Mouse (Mus musculus): ENCODE measurements around the gene Naa30. TPM values are rescaled to one million over a fixed set of nuclear protein-coding genes. Genes with fewer than 3 reads are reported as not detected.

Naa30 gene
- 13.0 and 13.8 TPM in 2 replicates for polyA plus RNA-seq (2015; fragmentation: Nextera tagmentation; extraction: Ambion mirVana)

- Histone ChIP-seq H3K9ac (peak within 1 kb of the TSS; percentile 97), H3K27me3 (no peaks in the 10 kb centered on the region), H3K9me3 (no peaks in the 10 kb centered on the region), H3K36me3 (0 out of 2 replicates have a peak, but pooled peaks cover 2% of the 10 kb centered on the region), H3K4me2 (peak within 1 kb of the TSS; percentile 81), H3K4me1 (replicated peaks) (peaks cover 26% of the 10 kb centered on the region), H3K27ac (peak within 1 kb of the TSS; percentile 92), H3K4me3 (peak within 1 kb of the TSS; percentile 98)
- peak; percentile 94 for ATAC-seq (ENCODE audit: low FRiP score)
- WGBS = under 1% methylated on average over 51 of the region's 86 CpGs
Observed at GRCm38 (mm10) chr14:49171867-49172581, at the start of gene Naa30. TSS of gene Naa30 (plus strand) at chr14:49172226.

- peak overlapping the region; percentile 48 for H3K4me2 ChIP-seq
- peak overlapping the region; percentile 46 for H3K9ac ChIP-seq
- H3K9me3 ChIP-seq = no peaks in the 10 kb centered on the region
- ATAC-seq (ENCODE audit: low FRiP score) = peak; percentile 52; the same call in 1 of the 2 replicates
- peaks cover 9% of the 10 kb centered on the region for H3K4me1 ChIP-seq (replicated peaks)
- WGBS = 38% methylated on average over 23 of the region's 23 CpGs
- H3K27me3 ChIP-seq = no peaks in the 10 kb centered on the region
- H3K4me3 ChIP-seq = peak overlapping the region; percentile 24
- no peaks in the 10 kb centered on the region for H3K36me3 ChIP-seq
- H3K27ac ChIP-seq = peak overlapping the region; percentile 44; the same call in 1 of the 2 replicates
Observed at GRCm38 (mm10) chr14:49127162-49127779, 44.8 kb upstream of the Naa30 start.

GRCm38 (mm10) chr14:49128544-49129263 lies 43.3 kb upstream of the Naa30 start:
- H3K9ac ChIP-seq = no peak overlapping the region
- no peak overlapping the region for H3K4me3 ChIP-seq
- H3K4me1 ChIP-seq (replicated peaks) = peaks cover 9% of the 10 kb centered on the region
- no peaks in the 10 kb centered on the region for H3K27me3 ChIP-seq
- H3K36me3 ChIP-seq = no peaks in the 10 kb centered on the region
- WGBS = 37% methylated on average over 10 of the region's 10 CpGs
- no peak overlapping the region for H3K4me2 ChIP-seq
- H3K27ac ChIP-seq = no peak overlapping the region
- H3K9me3 ChIP-seq = no peaks in the 10 kb centered on the region
- no peak for ATAC-seq (ENCODE audit: low FRiP score)

- WGBS = 90% methylated on average over 3 of the region's 3 CpGs
- no peak for ATAC-seq (ENCODE audit: low FRiP score)
Observed at GRCm38 (mm10) chr14:49132391-49132790, 39.6 kb upstream of the Naa30 start.

GRCm38 (mm10) chr14:49138171-49138570 lies 33.9 kb upstream of the Naa30 start:
- no peaks in the 10 kb centered on the region for H3K36me3 ChIP-seq
- no peaks in the 10 kb centered on the region for H3K9me3 ChIP-seq
- H3K9ac ChIP-seq = no peak overlapping the region
- H3K4me3 ChIP-seq = no peak overlapping the region
- no peak overlapping the region for H3K4me2 ChIP-seq
- no peaks in the 10 kb centered on the region for H3K4me1 ChIP-seq (replicated peaks)
- H3K27me3 ChIP-seq = no peaks in the 10 kb centered on the region
- 83% methylated on average over 1 of the region's 1 CpGs for WGBS
- no peak overlapping the region for H3K27ac ChIP-seq
- ATAC-seq (ENCODE audit: low FRiP score) = no peak

More at GRCm38 (mm10) chr14:49132391-49132790, 39.6 kb upstream of the Naa30 start:
- no peaks in the 10 kb centered on the region for H3K27me3 ChIP-seq
- H3K4me1 ChIP-seq (replicated peaks) = peaks cover 4% of the 10 kb centered on the region
- no peak overlapping the region for H3K4me2 ChIP-seq
- no peak overlapping the region for H3K4me3 ChIP-seq
- no peak overlapping the region for H3K9ac ChIP-seq
- H3K36me3 ChIP-seq = no peaks in the 10 kb centered on the region
- H3K27ac ChIP-seq = no peak overlapping the region
- H3K9me3 ChIP-seq = no peaks in the 10 kb centered on the region

GRCm38 (mm10) chr14:49140756-49141155 lies 31.3 kb upstream of the Naa30 start:
- ATAC-seq (ENCODE audit: low FRiP score) = no peak
- H3K9me3 ChIP-seq = no peaks in the 10 kb centered on the region
- no peaks in the 10 kb centered on the region for H3K27me3 ChIP-seq
- H3K4me2 ChIP-seq = no peak overlapping the region
- no peak overlapping the region for H3K9ac ChIP-seq
- H3K27ac ChIP-seq = no peak overlapping the region
- WGBS = 95% methylated on average over 7 of the region's 7 CpGs
- H3K4me3 ChIP-seq = no peak overlapping the region
- H3K36me3 ChIP-seq = no peaks in the 10 kb centered on the region
- no peaks in the 10 kb centered on the region for H3K4me1 ChIP-seq (replicated peaks)

- ATAC-seq (ENCODE audit: low FRiP score) = no peak
- H3K27ac ChIP-seq = no peak overlapping the region
- WGBS = 39% methylated on average over 7 of the region's 7 CpGs
- H3K9ac ChIP-seq = no peak overlapping the region
- no peaks in the 10 kb centered on the region for H3K9me3 ChIP-seq
- no peak overlapping the region for H3K4me3 ChIP-seq
- no peak overlapping the region for H3K4me2 ChIP-seq
- no peaks in the 10 kb centered on the region for H3K27me3 ChIP-seq
- H3K36me3 ChIP-seq = no peaks in the 10 kb centered on the region
- H3K4me1 ChIP-seq (replicated peaks) = no peaks in the 10 kb centered on the region
Observed at GRCm38 (mm10) chr14:49153801-49154200, 18.2 kb upstream of the Naa30 start.

- ATAC-seq (ENCODE audit: low FRiP score) = no peak
- WGBS = 32% methylated on average over 5 of the region's 5 CpGs
Observed at GRCm38 (mm10) chr14:49155572-49155971, 16.5 kb upstream of the Naa30 start.

GRCm38 (mm10) chr14:49158143-49158925 lies 13.7 kb upstream of the Naa30 start:
- 75% methylated on average over 16 of the region's 16 CpGs for WGBS
- ATAC-seq (ENCODE audit: low FRiP score) = no peak
- Histone ChIP-seq H3K36me3 (no peaks in the 10 kb centered on the region), H3K4me1 (replicated peaks) (no peaks in the 10 kb centered on the region), H3K9ac (no peak overlapping the region), H3K9me3 (no peaks in the 10 kb centered on the region), H3K27ac (no peak overlapping the region), H3K27me3 (no peaks in the 10 kb centered on the region), H3K4me3 (no peak overlapping the region), H3K4me2 (no peak overlapping the region)

More at GRCm38 (mm10) chr14:49155572-49155971, 16.5 kb upstream of the Naa30 start:
- H3K4me2 ChIP-seq = no peak overlapping the region
- H3K9me3 ChIP-seq = no peaks in the 10 kb centered on the region
- H3K9ac ChIP-seq = no peak overlapping the region
- no peaks in the 10 kb centered on the region for H3K27me3 ChIP-seq
- no peaks in the 10 kb centered on the region for H3K36me3 ChIP-seq
- no peaks in the 10 kb centered on the region for H3K4me1 ChIP-seq (replicated peaks)
- no peak overlapping the region for H3K27ac ChIP-seq
- no peak overlapping the region for H3K4me3 ChIP-seq

GRCm38 (mm10) chr14:49171286-49171685 lies 740 bp upstream of the Naa30 start:
- Histone ChIP-seq H3K9ac (peak overlapping the region; percentile 97), H3K27me3 (no peaks in the 10 kb centered on the region), H3K4me2 (peak overlapping the region; percentile 81), H3K9me3 (no peaks in the 10 kb centered on the region), H3K36me3 (0 out of 2 replicates have a peak, but pooled peaks cover 2% of the 10 kb centered on the region), H3K4me3 (peak overlapping the region; percentile 98), H3K27ac (no peak overlapping the region), H3K4me1 (replicated peaks) (peaks cover 26% of the 10 kb centered on the region)
- peak; percentile 56 for ATAC-seq (ENCODE audit: low FRiP score)
- WGBS = 26% methylated on average over 8 of the region's 8 CpGs

GRCm38 (mm10) chr14:49172582-49172988 lies 559 bp downstream of the Naa30 start:
- H3K9ac ChIP-seq = peak overlapping the region; percentile 97
- no peaks in the 10 kb centered on the region for H3K9me3 ChIP-seq
- WGBS = under 1% methylated on average over 46 of the region's 46 CpGs
- peak overlapping the region; percentile 92 for H3K27ac ChIP-seq
- 0 out of 2 replicates have a peak, but pooled peaks cover 2% of the 10 kb centered on the region for H3K36me3 ChIP-seq
- peak; percentile 86 for ATAC-seq (ENCODE audit: low FRiP score)
- peaks cover 26% of the 10 kb centered on the region for H3K4me1 ChIP-seq (replicated peaks)
- no peaks in the 10 kb centered on the region for H3K27me3 ChIP-seq
- H3K4me2 ChIP-seq = peak overlapping the region; percentile 81
- H3K4me3 ChIP-seq = peak overlapping the region; percentile 98

All from hindbrain, embryonic 13.5 days (tissue).